Mouse (Mus musculus) Muller cell, postnatal 12 days (primary cell): Measurements from ENCODE around the gene Ptprg.

Experiments used
- DNase-seq: peaks from one replicate; pipeline ENCODE4 v3.0.0-alpha.2; 2015; ENCODE audit errors: inconsistent ontology term

Ptprg gene

GRCm38 (mm10) chr14:11564456-11564855 lies 11.1 kb downstream of the Ptprg start:
- no peak for DNase-seq

DNA sequence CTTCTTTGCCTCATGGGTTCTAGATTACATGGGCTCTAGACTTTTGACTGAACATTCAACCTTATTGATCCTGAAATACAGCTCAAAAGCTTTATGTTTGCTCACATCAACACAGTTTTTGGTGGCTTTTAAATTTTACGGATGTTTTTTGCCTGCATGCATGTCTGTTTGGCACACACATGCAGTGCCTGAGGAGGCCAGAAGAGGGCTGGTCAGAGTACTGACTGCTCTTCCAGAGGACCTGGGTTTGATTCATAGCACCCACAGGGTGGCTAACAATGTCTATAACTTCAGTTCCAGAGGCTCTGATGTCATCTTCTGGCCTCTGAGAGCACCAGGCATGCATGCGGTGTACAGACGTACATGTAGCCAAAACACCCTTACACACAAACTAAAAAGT lies 12.0 kb downstream of the Ptprg start:
- no peak for DNase-seq

DNA sequence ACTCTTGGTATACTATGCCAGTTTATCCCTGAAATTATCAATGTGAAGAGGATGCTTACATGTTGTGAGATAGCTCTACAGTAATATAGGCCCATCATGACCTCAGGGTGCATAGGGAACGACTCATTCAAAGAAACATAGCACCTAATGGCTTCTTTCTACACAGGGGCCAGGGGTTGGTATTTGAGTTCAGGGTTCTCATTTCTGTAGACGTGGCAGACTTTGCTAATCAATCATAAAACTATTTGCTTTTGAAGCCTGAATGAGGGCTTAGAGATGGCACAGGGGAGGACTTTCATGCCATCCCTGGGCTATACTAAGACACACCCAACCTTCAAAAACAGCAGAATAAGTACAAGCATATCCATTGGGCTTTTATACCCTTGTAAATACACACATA lies 16.4 kb downstream of the Ptprg start:
- DNase-seq, result no peak

DNA sequence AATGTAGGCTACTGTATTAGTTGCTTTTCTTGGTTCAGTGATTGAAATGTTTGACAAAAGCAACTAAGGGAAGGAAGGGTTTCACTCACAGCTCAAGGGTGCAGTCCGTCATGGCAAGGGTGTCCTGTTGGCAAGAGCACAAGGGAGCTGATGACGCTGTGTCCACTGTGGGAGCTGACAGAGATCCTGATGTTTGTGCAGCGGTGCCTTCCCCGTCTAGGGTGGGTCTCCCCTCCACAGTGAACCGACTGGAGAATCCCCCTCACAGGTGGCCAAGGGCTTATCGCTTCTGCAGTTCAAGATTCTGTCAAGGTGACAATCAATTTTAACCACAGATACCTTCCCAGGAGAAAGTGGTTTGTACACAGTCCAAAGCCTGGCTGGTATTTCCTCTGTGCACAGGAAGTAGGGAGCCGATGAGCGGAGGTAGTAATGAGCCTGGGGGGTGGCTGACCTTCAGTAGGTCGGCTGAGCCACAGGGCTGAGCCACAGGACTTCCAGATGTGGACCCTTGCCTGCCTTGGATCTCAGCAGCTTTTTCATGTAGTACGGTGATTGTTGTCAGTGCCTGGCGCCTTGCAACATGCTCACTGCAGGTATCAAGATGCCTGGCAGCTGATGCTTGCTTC lies 18.5 kb downstream of the Ptprg start:
- DNase-seq, result no peak

DNA sequence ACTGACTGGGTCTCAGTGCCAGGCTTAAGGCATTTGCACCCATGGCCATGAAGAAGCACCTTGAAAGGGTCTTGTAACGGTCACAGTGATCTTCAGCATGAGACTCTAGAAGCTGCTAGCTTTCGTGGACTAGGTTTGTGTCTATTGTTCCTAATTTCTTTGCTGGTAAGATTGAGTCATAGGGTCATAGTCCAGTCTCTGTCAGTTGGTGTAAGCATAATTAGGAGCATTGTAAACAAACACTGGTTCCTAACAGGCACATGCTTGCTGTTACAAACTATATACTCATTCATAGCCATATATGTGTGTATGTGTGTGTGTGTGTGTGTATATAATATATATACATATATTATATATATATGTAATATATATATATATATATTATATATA lies 19.1 kb downstream of the Ptprg start:
- DNase-seq, result no peak

DNA sequence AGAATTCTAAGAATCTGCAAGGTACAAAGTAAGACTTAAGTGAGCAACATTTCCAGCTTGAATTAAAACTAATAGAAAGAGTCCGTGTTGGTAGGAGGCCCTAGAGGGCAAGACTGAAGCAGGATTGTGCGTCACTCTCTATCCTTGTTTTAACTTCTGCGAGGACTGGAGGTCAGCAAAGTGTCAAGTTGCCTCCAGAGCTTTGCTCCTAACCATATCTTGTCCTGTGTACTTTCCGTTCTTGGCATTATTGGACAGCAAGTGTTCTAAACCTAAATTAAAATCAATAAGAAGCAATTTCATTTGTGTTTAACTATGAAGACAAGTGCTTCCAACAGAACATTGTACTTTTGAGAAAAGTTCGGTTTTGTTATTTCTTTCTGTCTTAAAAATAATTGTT lies 20.4 kb downstream of the Ptprg start:
- no peak for DNase-seq

GRCm38 (mm10) chr14:11577276-11577909 lies 24.1 kb downstream of the Ptprg start:
- DNase-seq, result peak; percentile 41

DNA sequence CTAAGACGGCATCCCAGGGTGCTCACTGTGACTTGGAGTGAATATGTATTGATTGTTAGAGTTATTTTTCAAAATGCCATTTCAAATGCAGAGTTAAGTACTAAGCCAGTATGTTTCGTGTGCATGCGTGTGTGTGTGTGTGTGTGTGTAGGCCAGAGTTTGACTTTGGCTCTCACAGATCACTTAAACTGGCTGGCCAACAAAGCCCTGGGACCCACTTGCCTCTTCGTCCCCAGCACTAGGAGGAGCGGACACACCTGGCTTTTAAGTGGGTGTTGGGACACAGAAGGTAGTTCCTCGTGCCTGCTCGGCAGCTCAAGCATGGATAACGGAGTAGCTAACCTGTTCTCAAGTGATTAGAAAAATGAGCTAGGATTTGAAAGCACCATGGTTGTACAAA lies 24.6 kb downstream of the Ptprg start:
- no peak for DNase-seq

- no peak for DNase-seq
Observed at GRCm38 (mm10) chr14:11578492-11578967, 25.2 kb downstream of the Ptprg start.

GRCm38 (mm10) chr14:11579950-11580349 lies 26.6 kb downstream of the Ptprg start:
- no peak for DNase-seq

- DNase-seq, result no peak
Observed at GRCm38 (mm10) chr14:11584263-11584662, 30.9 kb downstream of the Ptprg start.

GRCm38 (mm10) chr14:11584929-11585633 lies 31.7 kb downstream of the Ptprg start:
- no peak for DNase-seq

- no peak for DNase-seq
Observed at GRCm38 (mm10) chr14:11590387-11590786, 37.1 kb downstream of the Ptprg start.

GRCm38 (mm10) chr14:11592650-11593049 lies 39.3 kb downstream of the Ptprg start:
- DNase-seq, result no peak

DNA sequence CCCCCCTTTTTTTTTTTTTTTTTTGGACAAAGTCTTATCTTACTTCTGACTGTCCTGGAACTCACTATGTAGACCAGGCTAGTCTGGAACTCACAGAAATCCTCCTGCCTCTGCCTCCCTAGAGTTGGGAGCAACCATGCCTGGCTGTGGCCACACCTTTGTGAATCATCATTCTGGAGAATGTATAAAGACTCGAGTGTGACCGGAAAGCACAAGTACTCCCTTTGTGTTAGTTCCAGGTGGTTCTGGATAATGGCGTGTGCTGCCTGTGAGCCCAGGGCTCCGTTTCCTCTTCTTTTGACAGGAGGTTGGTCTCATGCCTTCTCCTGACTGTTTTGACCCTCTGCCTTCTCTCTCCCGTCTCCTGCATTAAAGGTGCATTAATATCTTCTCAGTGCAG lies 41.0 kb downstream of the Ptprg start:
- DNase-seq, result no peak

DNA sequence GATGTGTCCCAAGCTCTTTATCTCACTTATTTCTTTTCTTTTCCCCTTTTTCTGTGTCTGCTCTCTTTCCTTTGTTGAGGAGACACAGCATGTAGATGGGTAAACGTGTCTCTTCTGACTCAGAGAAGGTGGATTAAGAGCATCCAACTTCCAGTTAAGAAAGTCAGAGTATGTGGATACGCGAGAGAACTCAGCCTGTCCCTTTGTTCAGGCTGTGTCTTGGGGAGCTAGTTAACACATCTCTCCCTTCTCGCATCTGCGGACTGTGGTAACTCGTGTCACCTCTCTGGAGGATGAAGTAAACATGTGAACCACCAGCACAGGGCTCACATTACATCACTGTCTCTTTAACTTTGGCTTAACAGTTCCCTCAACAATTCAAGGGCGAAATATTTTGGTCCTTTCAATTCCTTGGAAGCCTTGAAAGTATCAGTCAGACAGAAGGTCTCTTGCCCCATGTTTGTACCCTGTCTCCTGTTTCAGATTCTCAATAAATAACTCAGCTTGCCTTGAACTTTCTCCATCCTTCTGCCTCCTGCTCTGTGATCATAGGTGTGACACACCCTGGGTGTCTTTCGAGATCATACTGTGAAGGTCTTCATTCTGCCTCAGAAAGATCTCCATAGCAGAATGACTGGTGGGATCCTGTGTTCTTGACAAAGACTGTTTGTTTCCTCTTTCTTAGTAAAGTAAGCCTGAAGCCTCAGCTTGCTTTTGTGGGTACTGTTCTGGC lies 51.0 kb downstream of the Ptprg start:
- DNase-seq, result no peak

DNA sequence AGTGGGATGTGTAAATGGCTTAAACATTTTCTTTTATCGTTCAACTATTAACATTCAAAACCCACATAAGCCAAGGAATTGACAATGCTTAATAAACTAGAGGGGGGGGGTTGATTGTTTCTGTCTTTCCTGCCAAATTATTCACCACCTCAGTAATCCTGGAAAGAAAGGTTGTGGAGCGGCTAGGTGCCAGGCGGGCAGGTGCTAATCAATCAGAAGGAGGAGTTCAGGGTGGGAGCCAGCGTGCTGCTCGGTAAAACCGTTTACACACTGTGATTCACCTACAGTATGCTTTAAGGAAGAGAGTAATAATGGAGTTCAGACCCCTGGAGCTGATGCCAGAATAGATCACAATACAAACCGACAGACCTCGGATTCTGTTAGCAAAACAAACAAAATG lies 55.0 kb downstream of the Ptprg start:
- DNase-seq, result no peak

DNA sequence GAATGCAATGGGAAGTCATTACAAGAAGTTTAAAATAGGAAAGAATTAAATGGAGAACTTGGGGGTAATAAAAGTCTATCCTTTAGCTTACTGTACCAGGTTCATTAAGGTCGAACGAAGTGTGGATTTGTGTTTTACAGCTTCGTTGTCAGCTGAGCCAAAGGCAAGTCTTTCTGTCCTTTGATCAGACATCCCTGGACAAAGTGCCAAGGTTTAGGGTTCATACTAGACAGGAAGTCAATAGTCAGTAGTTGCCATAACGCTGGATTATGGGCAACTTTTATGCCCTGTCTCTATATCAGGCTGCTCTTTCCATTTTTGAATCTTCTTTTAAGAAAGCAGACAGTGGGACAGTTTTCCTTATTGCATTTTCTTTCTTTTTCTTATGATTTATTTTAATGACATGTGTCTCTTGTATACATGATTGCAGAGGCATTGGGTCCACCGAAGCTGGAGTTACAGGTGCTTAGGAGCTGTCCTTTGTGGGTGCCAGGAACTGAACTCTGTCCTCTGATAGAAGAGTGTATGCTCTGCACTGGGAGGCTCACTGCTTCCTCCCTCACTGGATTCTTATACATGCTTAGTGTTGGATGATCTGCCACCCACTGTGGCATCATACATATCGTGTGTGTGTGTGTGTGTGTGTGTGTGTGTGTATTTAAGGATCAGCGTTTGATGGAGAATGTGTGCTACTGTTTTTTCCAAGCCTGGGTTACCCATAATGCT lies 56.7 kb downstream of the Ptprg start:
- no peak for DNase-seq

DNA sequence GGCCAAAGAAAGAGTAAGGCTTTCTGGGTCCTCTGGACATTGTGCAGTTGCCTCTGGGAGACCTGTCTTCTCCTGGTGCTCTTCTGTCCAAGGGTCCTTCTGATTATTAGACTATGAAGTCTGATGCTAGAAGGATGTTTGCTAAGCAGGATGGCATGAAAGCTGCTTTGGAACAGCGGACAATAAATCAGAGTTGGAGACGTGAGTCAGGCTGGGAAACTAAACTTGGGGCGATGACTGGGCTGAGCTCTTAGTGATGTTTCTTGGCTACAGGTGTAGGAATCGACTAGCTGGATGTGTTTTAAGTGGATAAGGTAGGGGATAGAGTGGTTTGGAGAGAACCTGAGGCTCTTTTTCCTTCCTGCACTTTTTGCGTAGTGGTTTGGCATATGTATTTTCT lies 59.1 kb downstream of the Ptprg start:
- no peak for DNase-seq

DNA sequence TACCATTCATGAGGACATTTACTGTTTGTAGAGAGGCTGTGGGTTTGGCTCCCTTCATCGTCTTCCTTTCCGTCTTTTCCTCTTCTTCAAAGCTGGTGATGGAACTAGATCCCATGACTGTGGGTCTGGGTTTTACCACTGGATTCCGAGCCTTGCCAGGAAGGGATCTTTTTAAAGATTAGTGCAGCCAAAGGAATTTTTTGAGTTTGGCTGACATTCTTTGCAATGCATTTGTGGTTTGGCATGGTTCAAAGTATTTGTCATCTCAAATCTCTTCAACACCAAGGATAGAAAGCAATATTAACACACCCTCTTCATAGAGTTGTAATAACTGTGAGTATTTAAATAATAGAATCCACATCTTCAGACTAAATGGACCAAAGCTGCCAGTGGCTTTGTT lies 59.8 kb downstream of the Ptprg start:
- DNase-seq, result peak; percentile 89

- peak; percentile 86 for DNase-seq
Observed at GRCm38 (mm10) chr14:11615697-11616096, 62.4 kb downstream of the Ptprg start.

DNA sequence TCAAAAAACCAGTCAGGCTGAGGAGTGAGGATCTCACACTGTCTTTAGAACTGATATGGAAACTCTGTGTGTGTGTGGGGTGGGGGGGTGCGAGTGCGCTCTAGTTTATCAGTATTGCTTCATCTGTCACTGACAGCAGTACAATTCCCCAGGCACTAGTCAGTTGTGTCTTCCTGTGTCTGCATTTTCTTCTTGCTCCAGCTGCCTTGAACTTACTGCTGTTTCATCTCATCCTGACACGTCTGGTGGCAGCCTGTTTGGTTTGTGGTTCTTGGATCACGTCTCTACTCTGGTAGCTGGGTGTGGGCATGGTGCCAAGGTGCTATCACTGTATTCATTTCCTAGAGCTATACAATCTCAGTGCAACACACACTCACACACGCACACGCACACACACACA lies 64.0 kb downstream of the Ptprg start:
- peak; percentile 38 for DNase-seq
